Mouse (Mus musculus) left cerebral cortex, adult 18-20 months (tissue): ENCODE results near the gene Pde4dip. TPM values are rescaled to one million over a fixed set of nuclear protein-coding genes. Genes with fewer than 3 reads are reported as not detected.
A peak's percentile ranks its signal among the peaks of the same experiment; 100 is the strongest.

Experiments used
- DNase-seq, 2 experiments: peaks; one replicate each; pipeline ENCODE4 v3.0.0; 2021 to 2022; ENCODE audit warnings: low spot score in 2 of 2, mixed read lengths in 1 of 2
- microRNA-seq, 2 experiments: library from miRNA; unstranded; fragments of <30 nt; microRNA quantifications; one replicate each; pipeline ENCODE4 v1.2.0; 2021
- total RNA-seq, 2 experiments: library from RNA; stranded (reverse); gene quantifications; 2 replicates each; pipeline ENCODE4 v1.2.3; 2021

The Pde4dip gene
- total RNA-seq, 2 experiments from 2014 or later = 207 to 211 TPM

GRCm38 (mm10) chr3:97657655-97658411 is 230.7 kb downstream of the Pde4dip start, which contains the start of gene Prkab2:
Gene Prkab2, plus strand, starts transcription at chr3:97658193.
- DNase-seq = peak; percentile 99

- DNase-seq = no peak
Observed at GRCm38 (mm10) chr3:97654901-97655300, 233.6 kb downstream of the Pde4dip start.

- DNase-seq = no peak
Observed at GRCm38 (mm10) chr3:97653781-97654180, 234.7 kb downstream of the Pde4dip start.

- no peak for DNase-seq
Observed at GRCm38 (mm10) chr3:97651604-97652003, 236.9 kb downstream of the Pde4dip start.

- no peak for DNase-seq
Observed at GRCm38 (mm10) chr3:97649469-97649868, 239.0 kb downstream of the Pde4dip start.

DNA sequence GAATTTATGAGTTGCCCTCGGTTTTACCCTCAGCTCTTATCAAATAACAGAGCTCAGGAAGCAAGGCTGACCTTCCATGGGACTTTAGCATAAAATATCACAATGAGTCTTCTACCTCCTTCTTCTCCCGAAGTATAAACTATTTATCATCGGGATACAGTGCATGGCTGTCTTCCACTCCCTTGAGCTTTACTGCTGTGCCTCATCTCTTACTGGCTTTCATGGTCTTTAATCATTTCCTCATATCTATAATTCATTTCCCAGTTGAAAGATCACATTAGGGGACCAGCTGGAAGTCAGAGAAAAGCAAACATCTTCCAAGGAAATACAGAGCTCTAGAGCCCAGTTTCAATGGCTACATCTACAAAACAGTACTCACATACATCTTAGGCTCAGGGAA is 239.5 kb downstream of the Pde4dip start:
- DNase-seq = no peak

- no peak for DNase-seq
Observed at GRCm38 (mm10) chr3:97648518-97648917, 240.0 kb downstream of the Pde4dip start.

DNA sequence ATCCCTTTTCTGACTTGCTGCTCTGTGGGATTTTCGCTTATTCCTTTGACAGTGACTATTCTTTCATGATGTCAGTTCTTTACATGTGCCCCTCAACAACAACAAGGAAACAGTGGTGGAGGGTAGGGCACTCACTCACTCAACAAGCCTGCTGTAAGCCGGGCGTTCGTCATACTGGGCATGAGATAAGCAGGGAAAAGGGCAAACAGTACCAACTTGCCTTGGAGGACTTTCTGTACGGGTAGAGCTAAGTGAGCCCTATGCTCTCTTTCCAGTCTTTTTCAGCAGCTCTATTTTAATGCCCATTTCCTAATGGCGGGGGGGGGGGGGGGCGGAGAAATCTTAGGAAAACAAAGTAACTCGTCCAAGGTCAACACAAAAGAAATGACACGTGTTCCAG is 246.5 kb downstream of the Pde4dip start:
- no peak for DNase-seq

GRCm38 (mm10) chr3:97641396-97641795 is 247.1 kb downstream of the Pde4dip start:
- DNase-seq = no peak

Small RNA genes within 50 kb of the gene (microRNA-seq; reads per million reads assigned to microRNA genes)
- gene Mir7225 = 0 reads per million in 2 experiments

Other genes with a start within 250 kb of the Pde4dip start
- gene Prkab2, start 230.5 kb downstream of the Pde4dip start, total RNA-seq = 10 to 100 TPM; 30.5 to 30.9 TPM
- gene Gm17651, start 214.0 kb downstream of the Pde4dip start, total RNA-seq = not detected
- gene Sec22b, start 12.5 kb upstream of the Pde4dip start, total RNA-seq = 10 to 100 TPM; 80.0 to 82.9 TPM
- gene Notch2, start 124.8 kb upstream of the Pde4dip start, total RNA-seq = 10 to 100 TPM; 13.0 to 15.7 TPM